Mouse (Mus musculus): ENCODE measurements at regions not wholly inside any gene's neighbourhood (a gene's known extent, or its start where the extent isn't known, plus 50 kb on each side); places are given as distances from the start of the nearest gene placed in this dataset.

DNA sequence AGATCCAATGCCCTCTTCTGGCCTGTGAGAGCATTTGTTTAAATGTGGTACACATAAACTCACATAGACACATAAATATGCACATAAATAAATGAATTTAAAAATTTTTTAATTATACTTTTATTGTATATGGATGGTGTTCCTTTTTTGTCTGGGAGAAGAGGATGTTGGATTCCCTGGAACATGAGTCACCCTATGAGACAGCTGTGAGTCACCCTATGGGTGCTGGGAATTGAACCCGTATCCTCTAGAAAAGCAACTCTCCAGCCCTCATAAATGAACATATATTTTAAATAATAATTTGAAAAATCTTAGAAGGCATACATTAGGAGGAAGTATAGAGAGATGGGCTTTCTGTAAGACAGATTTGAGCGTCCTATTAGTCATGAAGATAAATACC lies 76.1 kb upstream of the Dynlt3 start:
- no peak for DNase-seq (ENCODE audit: extremely low spot score in 1 of 2, low spot score in 2 of 2)
- intact Hi-C loops (cut with DNase I), result no loop called here

DNA sequence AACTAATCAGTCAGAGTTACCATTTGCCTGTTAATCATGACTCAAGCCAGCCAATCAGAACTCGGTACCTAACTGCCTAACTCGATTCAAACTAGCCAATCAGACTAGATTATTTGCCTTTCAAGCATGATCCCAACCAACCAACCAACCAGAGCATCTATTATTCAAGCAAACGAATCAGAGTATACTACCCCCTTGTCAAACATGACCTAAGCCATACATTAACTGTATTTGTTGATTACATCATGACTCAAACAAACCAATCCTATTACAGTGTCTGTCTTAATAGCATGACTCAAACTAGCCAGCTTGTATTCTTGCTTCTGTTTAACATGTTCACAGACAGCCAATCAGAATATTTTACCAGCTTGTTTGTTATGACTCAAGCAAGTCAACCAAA lies 79.7 kb upstream of the Dynlt3 start:
- intact Hi-C loops (cut with DNase I), result no loop called here
- DNase-seq (ENCODE audit: extremely low spot score in 1 of 2, low spot score in 2 of 2), result no peak

- peak; percentile 1 to 43 for DNase-seq (ENCODE audit: extremely low spot score in 1 of 2, low spot score in 2 of 2)
- intact Hi-C loops (cut with DNase I), result no loop called here
Observed at GRCm38 (mm10) chrX:9747305-9747938, 84.6 kb upstream of the Dynlt3 start.

DNA sequence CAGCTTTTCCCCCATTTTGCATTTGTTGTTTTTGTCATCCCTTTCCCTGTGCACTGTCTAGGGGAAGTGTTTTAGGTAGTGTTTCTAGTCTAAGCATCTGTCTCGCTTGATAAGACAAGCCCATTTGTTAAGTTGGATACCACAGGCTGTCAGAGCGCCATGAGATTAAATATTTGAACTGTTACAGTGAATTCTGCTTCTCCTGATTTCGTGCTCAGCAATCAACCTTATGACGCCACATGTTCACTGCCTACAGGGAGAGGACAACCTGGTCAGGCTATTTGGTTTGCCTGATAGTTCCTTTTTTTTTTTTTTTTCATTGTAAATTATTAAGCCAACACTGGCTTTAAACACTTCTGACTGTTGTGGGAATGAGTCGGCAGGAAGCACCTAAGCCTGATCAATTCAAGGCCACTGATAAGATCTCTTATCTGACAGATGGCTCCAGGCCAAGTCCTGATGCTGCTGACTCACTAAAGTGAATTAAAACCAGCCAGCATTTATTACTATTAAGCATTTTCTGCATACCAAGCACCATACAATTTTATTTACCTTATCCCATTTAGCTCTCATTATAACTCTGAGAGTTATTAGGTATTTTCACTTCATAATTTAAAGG lies 90.3 kb upstream of the Dynlt3 start:
- DNase-seq (ENCODE audit: extremely low spot score in 1 of 2, low spot score in 2 of 2), result no peak
- intact Hi-C loops (cut with DNase I), result no loop called here

- DNase-seq (ENCODE audit: extremely low spot score in 1 of 2, low spot score in 2 of 2), result no peak
Observed at GRCm38 (mm10) chrX:9769540-9769939, 77.2 kb upstream of the Hypm start.

DNA sequence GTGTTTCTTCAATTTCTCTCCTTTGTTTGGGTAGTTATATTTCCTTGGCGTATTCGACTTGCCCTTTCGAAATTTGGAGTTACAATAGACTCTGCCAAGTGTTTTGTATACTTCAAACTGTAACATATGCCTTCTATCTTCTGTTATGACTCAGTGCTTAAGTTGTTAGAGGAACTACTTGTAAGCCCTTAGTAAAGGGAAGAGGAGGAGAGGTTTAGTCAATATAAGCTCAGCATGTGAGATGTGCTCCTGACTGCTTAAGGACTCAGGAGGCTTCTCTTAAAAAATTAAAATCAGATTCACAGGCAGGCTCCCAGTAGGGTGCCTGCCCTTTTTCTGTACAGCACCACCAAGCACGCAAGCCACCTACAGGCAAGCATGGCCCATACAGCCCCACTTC lies 69.2 kb upstream of the Hypm start:
- no peak for DNase-seq (ENCODE audit: extremely low spot score in 1 of 2, low spot score in 2 of 2)
- intact Hi-C loops (cut with DNase I), result no loop called here

More at GRCm38 (mm10) chrX:9769540-9769939, 77.2 kb upstream of the Hypm start:
- intact Hi-C loops (cut with DNase I), result no loop called here

DNA sequence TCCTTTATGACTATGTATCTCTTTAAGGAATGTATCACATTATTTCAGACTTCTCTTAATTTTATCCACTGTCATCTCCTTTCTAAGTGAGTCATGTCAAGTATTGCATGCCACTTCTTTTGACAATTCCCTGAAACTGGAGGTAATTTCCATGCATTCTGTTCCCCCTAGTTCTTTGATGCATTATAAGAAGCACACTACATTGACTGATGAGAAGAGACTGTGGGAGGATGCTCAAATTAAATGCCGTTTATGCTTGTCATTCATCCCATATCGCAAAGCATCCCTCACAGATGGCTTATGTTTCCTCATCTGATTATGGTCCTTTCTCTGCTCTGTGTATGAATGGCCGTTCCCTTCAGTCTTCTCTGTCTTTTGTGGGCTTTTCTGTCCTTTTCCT lies 57.2 kb upstream of the Hypm start:
- intact Hi-C loops (cut with DNase I), result no loop called here
- no peak for DNase-seq (ENCODE audit: extremely low spot score in 1 of 2, low spot score in 2 of 2)
